Mouse (Mus musculus): Measurements from ENCODE around the gene Kif1b.

DNA sequence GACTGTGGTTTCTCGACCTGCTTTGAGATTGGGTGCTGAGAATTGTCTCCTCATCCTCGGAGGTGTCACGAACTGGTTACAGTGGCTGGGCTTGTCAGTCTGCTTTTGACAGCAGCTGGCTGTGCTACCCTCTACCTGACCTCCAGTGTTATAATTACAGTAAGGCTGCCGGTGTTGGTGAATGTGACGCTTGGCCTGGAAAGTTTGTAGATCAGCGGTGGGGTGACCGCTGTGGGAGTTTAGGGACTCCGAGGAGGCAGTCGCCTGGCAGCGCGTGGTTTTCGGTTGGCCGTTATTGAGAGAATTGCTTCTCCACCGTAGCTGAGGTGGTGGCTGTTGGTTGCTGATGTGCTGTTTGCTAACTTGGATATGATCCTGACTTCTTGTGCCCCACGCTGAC is 70.5 kb downstream of the Kif1b start:
- no peak for TF ChIP-seq USF1 (IDR thresholded peaks at IDR 0.05; ENCODE audit: low read depth)
- no peak for TF ChIP-seq CTCF (IDR thresholded peaks at IDR 0.05; ENCODE audit: control insufficient read depth, insufficient read depth, insufficient read length)
- no peak for TF ChIP-seq MAX (IDR thresholded peaks at IDR 0.05)
- no peak for TF ChIP-seq MYOG (IDR thresholded peaks at IDR 0.05; ENCODE audit: control insufficient read depth, extremely low read depth, insufficient read length)

All from C2C12 (cell line).